Comparison of ENCODE assay signal across 9 mouse cellular contexts in the genomic region with DNA sequence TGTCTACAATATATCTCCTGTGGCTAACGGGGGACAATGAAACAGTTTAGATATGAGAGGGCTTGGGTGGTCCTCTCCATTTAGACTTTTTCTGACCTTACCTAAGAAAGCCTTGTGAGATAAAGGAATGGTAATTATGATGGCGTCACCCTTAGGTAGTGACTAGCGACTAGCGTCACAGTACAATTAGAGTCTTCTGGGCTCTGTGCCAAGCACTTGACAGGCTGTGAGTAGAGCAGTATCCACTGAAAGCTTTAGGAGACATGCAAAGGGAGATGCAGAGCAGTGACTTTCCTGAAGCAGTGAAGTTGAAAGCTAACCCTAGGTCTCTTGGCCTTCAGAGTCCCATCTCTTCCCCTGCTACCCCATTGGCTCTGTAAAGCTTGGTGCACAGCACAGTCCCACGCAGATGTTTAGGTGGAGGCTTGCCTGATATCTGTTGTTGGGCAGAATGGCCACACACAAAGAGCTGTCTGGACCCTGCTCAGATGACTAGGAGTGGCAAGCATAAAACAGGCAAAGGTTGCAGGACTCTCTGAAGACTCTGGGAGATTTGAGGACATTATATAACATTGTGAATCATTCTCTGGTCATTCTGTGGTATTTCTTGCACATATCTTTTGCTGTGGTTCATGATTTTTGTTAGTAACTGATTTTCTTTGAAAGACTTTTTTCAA. TPM values are rescaled to one million over a fixed set of nuclear protein-coding genes. Genes with fewer than 3 reads are reported as not detected.
DNase-seq lines count a peak whose midpoint lies in the region; ATAC-seq and TF ChIP-seq lines count a peak whose summit lies in the region.
"Had no signal": no experiment of that assay in that cellular context is flagged by ENCODE, and none has a peak within 500 bp of the region (broad histone marks: within the 10 kb centered on the region; RNA-seq: fewer than 3 reads in every experiment).

No protein-coding gene starts in this region.

- H3K36me3 ChIP-seq in forebrain, embryonic 11.5 days (ENCODE audit: control insufficient read depth, insufficient read depth, low read length), result no peaks in the 10 kb centered on the region
- H3K36me3 ChIP-seq in forebrain, embryonic 10.5 days (replicated peaks), result no peaks in the 10 kb centered on the region
- no peaks in the 10 kb centered on the region for H3K36me3 ChIP-seq in heart, embryonic 16.5 days (ENCODE audit: control insufficient read depth, insufficient read depth)
- no peaks in the 10 kb centered on the region for H3K36me3 ChIP-seq in limb, embryonic 12.5 days

- H3K4me2 ChIP-seq in forebrain, embryonic 11.5 days (ENCODE audit: low read depth, low read length, severe bottlenecking), result no peak overlapping the region
- no peak overlapping the region for H3K4me2 ChIP-seq in heart, embryonic 16.5 days (ENCODE audit: low read depth, low read length)
- no peak overlapping the region for H3K4me2 ChIP-seq in limb, embryonic 12.5 days

- POLR2A ChIA-PET in Patski (lab: Charles Lee), result no interaction called here

- H3K27ac ChIP-seq in forebrain, embryonic 11.5 days (ENCODE audit: low read depth, low read length), result no peak overlapping the region
- H3K27ac ChIP-seq in forebrain, embryonic 10.5 days, result no peak overlapping the region
- H3K27ac ChIP-seq in heart, embryonic 16.5 days (ENCODE audit: low read length), result peak overlapping the region; percentile 75
- H3K27ac ChIP-seq in limb, embryonic 12.5 days, result 0 out of 2 replicates have a peak overlapping the region, but pooled peaks have one; percentile 0

- CTCF ChIA-PET in Patski (lab: Charles Lee), result interaction anchor here (0.9 kb wide), 1 partner anchor 9 kb away, joined by 3 read pairs; no protein-coding TSS in a partner anchor

- no peak for TF ChIP-seq CTCF in Patski (IDR thresholded peaks at IDR 0.05)

- WGBS in forebrain, embryonic 11.5 days, result 75% methylated on average over 5 of the region's 5 CpGs
- 91% methylated on average over 5 of the region's 5 CpGs for WGBS in forebrain, embryonic 10.5 days
- WGBS in heart, embryonic 16.5 days, result 18% methylated on average over 5 of the region's 5 CpGs
- 55% methylated on average over 5 of the region's 5 CpGs for WGBS in limb, embryonic 12.5 days

- H3K4me3 ChIP-seq in forebrain, embryonic 11.5 days (ENCODE audit: low read depth, low read length), result no peak overlapping the region
- no peak overlapping the region for H3K4me3 ChIP-seq in forebrain, embryonic 10.5 days
- H3K4me3 ChIP-seq in heart, embryonic 16.5 days (ENCODE audit: low read length), result no peak overlapping the region
- no peak overlapping the region for H3K4me3 ChIP-seq in limb, embryonic 12.5 days (replicated peaks)

- DNase-seq in forebrain, embryonic 11.5 days (ENCODE audit: low spot score), result no peak
- DNase-seq in forebrain, embryonic 10.5 days (ENCODE audit: extremely low spot score, low spot score), result no peak
- DNase-seq in Patski (ENCODE audit: low read depth, low spot score), result no peak
- DNase-seq in layer of hippocampus, postnatal 36 days, result no peak
- DNase-seq in thymus, postnatal 25 days, result no peak
- no peak for DNase-seq in embryo, embryonic 10 days (ENCODE audit: low spot score)

- no peaks in the 10 kb centered on the region for H3K9me3 ChIP-seq in forebrain, embryonic 11.5 days (ENCODE audit: control insufficient read depth, low read length)
- no peaks in the 10 kb centered on the region; the same call in 1 of the 2 replicates for H3K9me3 ChIP-seq in forebrain, embryonic 10.5 days
- H3K9me3 ChIP-seq in heart, embryonic 16.5 days (replicated peaks; ENCODE audit: control insufficient read depth, low read length), result no peaks in the 10 kb centered on the region
- no peaks in the 10 kb centered on the region for H3K9me3 ChIP-seq in limb, embryonic 12.5 days

- H3K4me1 ChIP-seq in forebrain, embryonic 11.5 days (replicated peaks; ENCODE audit: control insufficient read depth, insufficient read depth, low read length), result no peaks in the 10 kb centered on the region
- H3K4me1 ChIP-seq in forebrain, embryonic 10.5 days, result no peaks in the 10 kb centered on the region
- H3K4me1 ChIP-seq in heart, embryonic 16.5 days (ENCODE audit: control insufficient read depth, insufficient read depth, low read length), result peaks cover 6% of the 10 kb centered on the region
- no peaks in the 10 kb centered on the region for H3K4me1 ChIP-seq in limb, embryonic 12.5 days (replicated peaks)

- peak; percentile 46; the same call in 1 of the 2 replicates for ATAC-seq in forebrain, embryonic 11.5 days (replicated peaks; ENCODE audit: low FRiP score)
- peak; percentile 5 for ATAC-seq in Patski
- peak; percentile 88 for ATAC-seq in heart, embryonic 16.5 days (replicated peaks; ENCODE audit: extremely low read depth, insufficient read depth, low FRiP score)
- no peak for ATAC-seq in limb, embryonic 12.5 days (ENCODE audit: insufficient number of reproducible peaks, insufficient read depth, low FRiP score, low TSS enrichment, low read depth)

- no peaks in the 10 kb centered on the region for H3K27me3 ChIP-seq in forebrain, embryonic 11.5 days (ENCODE audit: control insufficient read depth, insufficient read depth, low read length)
- no peaks in the 10 kb centered on the region for H3K27me3 ChIP-seq in forebrain, embryonic 10.5 days (ENCODE audit: poor library complexity, severe bottlenecking)
- no peaks in the 10 kb centered on the region for H3K27me3 ChIP-seq in Patski
- no peaks in the 10 kb centered on the region for H3K27me3 ChIP-seq in heart, embryonic 16.5 days (ENCODE audit: control insufficient read depth, insufficient read depth, low read length)
- H3K27me3 ChIP-seq in limb, embryonic 12.5 days, result no peaks in the 10 kb centered on the region
- H3K27me3 ChIP-seq: CH12.LX had no signal

- in situ Hi-C loops in Patski (cut with MboI; ENCODE audit: low pct_unique_long_range_greater_than_20kb), result loop anchor here (25.0 kb wide), 1 partner anchor 335 kb away; no protein-coding TSS in a partner anchor

- no peak overlapping the region for H3K9ac ChIP-seq in forebrain, embryonic 11.5 days (ENCODE audit: low read length)
- no peak overlapping the region for H3K9ac ChIP-seq in heart, embryonic 16.5 days (ENCODE audit: low read length)
- H3K9ac ChIP-seq in limb, embryonic 12.5 days (replicated peaks), result no peak overlapping the region

RNA-seq across cellular contexts. Expression of gene Ednra, which starts 48.1 kb away (rescaled TPM):
- polyA plus RNA-seq in forebrain, embryonic 11.5 days (2014; fragmentation: Nextera tagmentation; extraction: Ambion mirVana), result 17.7 and 21.8 TPM in 2 replicates
- polyA plus RNA-seq in forebrain, embryonic 10.5 days (2016; fragmentation: Nextera tagmentation; extraction: Ambion mirVana), result 19.8 and 21.5 TPM in 2 replicates
- 0.53 TPM for polyA plus RNA-seq in Patski (2021)
- polyA plus RNA-seq in heart, embryonic 16.5 days (2015; fragmentation: Nextera tagmentation; extraction: Ambion mirVana), result 39.9 and 40.1 TPM in 2 replicates
- polyA plus RNA-seq in limb, embryonic 12.5 days (2016; fragmentation: Nextera tagmentation; extraction: Ambion mirVana), result 43.5 and 50.5 TPM in 2 replicates
- total RNA-seq in layer of hippocampus, postnatal 36 days (2021), result 1 to 10 TPM; 4.5 to 4.8 TPM

Comparison
In these comparisons a context has a peak if more than half of its experiments do, and no peak if none do; other contexts are left out.
1. H3K27ac ChIP-seq: peak in heart, embryonic 16.5 days (single experiment) and limb, embryonic 12.5 days (single experiment); none in forebrain, embryonic 11.5 days (single experiment) and forebrain, embryonic 10.5 days (single experiment).
2. RNA of gene Ednra, which starts 48.1 kb away (polyA plus RNA-seq): 43.5 to 50.5 TPM in limb, embryonic 12.5 days, 39.9 to 40.1 TPM in heart, embryonic 16.5 days, 17.7 to 21.8 TPM in forebrain, embryonic 11.5 days and 19.8 to 21.5 TPM in forebrain, embryonic 10.5 days; 0.53 TPM in Patski (single experiment); every median in the first group is over 10 times any median in the second.